Comparison of ENCODE assay signal across 21 mouse cellular contexts in genomic region chr5:42212353-42212752, GRCm38 (mm10).
DNase-seq lines count a peak whose midpoint lies in the region; ATAC-seq and TF ChIP-seq lines count a peak whose summit lies in the region.
"Had no signal": no experiment of that assay in that cellular context is flagged by ENCODE, and none has a peak within 500 bp of the region (broad histone marks: within the 10 kb centered on the region; RNA-seq: fewer than 3 reads in every experiment).

No protein-coding gene starts in this region.

- H3K4me1 ChIP-seq in forebrain, embryonic 13.5 days: peaks cover 7% of the 10 kb centered on the region; the same call in 1 of the 2 replicates
- no peaks in the 10 kb centered on the region for H3K4me1 ChIP-seq in forebrain, embryonic 15.5 days
- peaks cover 7% of the 10 kb centered on the region for H3K4me1 ChIP-seq in midbrain, embryonic 12.5 days
- peaks cover 4% of the 10 kb centered on the region; the same call in 1 of the 2 replicates for H3K4me1 ChIP-seq in midbrain, postnatal 0 days (ENCODE audit: insufficient read depth, low read length)
- H3K4me1 ChIP-seq in midbrain, embryonic 14.5 days (ENCODE audit: control insufficient read depth, insufficient read depth, low read length): peaks cover 5% of the 10 kb centered on the region; the same call in 1 of the 2 replicates
- peaks cover 8% of the 10 kb centered on the region; the same call in 1 of the 2 replicates for H3K4me1 ChIP-seq in midbrain, embryonic 16.5 days (ENCODE audit: control insufficient read depth, insufficient read depth, low read length)
- H3K4me1 ChIP-seq in heart, adult 2 months (ENCODE audit: control insufficient read depth, insufficient read depth, low read length): no peaks in the 10 kb centered on the region
- H3K4me1 ChIP-seq: embryonic facial prominence, embryonic 13.5 days; embryonic facial prominence, embryonic 15.5 days had no signal

- H3K27me3 ChIP-seq in forebrain, embryonic 13.5 days: no peaks in the 10 kb centered on the region
- no peaks in the 10 kb centered on the region for H3K27me3 ChIP-seq in forebrain, embryonic 15.5 days
- 0 out of 2 replicates have a peak, but pooled peaks cover 5% of the 10 kb centered on the region for H3K27me3 ChIP-seq in midbrain, embryonic 12.5 days
- H3K27me3 ChIP-seq in midbrain, postnatal 0 days (ENCODE audit: insufficient read depth, low read length): no peaks in the 10 kb centered on the region
- no peaks in the 10 kb centered on the region for H3K27me3 ChIP-seq in midbrain, embryonic 14.5 days (ENCODE audit: control insufficient read depth, insufficient read depth, low read length)
- H3K27me3 ChIP-seq in midbrain, embryonic 16.5 days (ENCODE audit: control insufficient read depth, insufficient read depth, low read depth, low read length): no peaks in the 10 kb centered on the region
- H3K27me3 ChIP-seq in heart, adult 2 months (ENCODE audit: control insufficient read depth, insufficient read depth, low read length): no peaks in the 10 kb centered on the region
- H3K27me3 ChIP-seq: embryonic facial prominence, embryonic 13.5 days; embryonic facial prominence, embryonic 15.5 days had no signal

- no peak for DNase-seq in midbrain, postnatal 0 days (ENCODE audit: low spot score)
- no peak for DNase-seq in midbrain, embryonic 14.5 days
- DNase-seq in heart, adult 2 months: no peak
- DNase-seq in urinary bladder, adult 18-20 months (ENCODE audit: low spot score in 2 of 2): no peak
- DNase-seq: adrenal gland, adult 2 months; adrenal gland, postnatal 10 days; adrenal gland, postnatal 25 days; cerebellum, adult 11 months; cerebellum, adult 18-20 months; cerebellum, adult 8-10 months; cerebellum, adult 9-11 months; cerebellum, postnatal 14 days; cerebellum, postnatal 36 days; embryo, embryonic 11 days had no signal

- intact Hi-C loops in heart, adult 2 months (cut with DNase I): no loop called here

- no peaks in the 10 kb centered on the region for H3K9me3 ChIP-seq in forebrain, embryonic 13.5 days (replicated peaks)
- no peaks in the 10 kb centered on the region for H3K9me3 ChIP-seq in forebrain, embryonic 15.5 days
- H3K9me3 ChIP-seq in midbrain, embryonic 12.5 days: no peaks in the 10 kb centered on the region
- no peaks in the 10 kb centered on the region for H3K9me3 ChIP-seq in midbrain, postnatal 0 days (ENCODE audit: low read length)
- H3K9me3 ChIP-seq in midbrain, embryonic 14.5 days (ENCODE audit: control insufficient read depth, low read length): no peaks in the 10 kb centered on the region
- no peaks in the 10 kb centered on the region for H3K9me3 ChIP-seq in midbrain, embryonic 16.5 days (replicated peaks; ENCODE audit: control insufficient read depth, low read length, poor library complexity, severe bottlenecking)
- H3K9me3 ChIP-seq: embryonic facial prominence, embryonic 13.5 days; embryonic facial prominence, embryonic 15.5 days had no signal

- 65% methylated on average over 4 of the region's 4 CpGs for WGBS in forebrain, embryonic 13.5 days
- 59% methylated on average over 4 of the region's 4 CpGs for WGBS in forebrain, embryonic 15.5 days
- 71% methylated on average over 4 of the region's 4 CpGs for WGBS in midbrain, embryonic 12.5 days
- WGBS in midbrain, postnatal 0 days: 68% methylated on average over 4 of the region's 4 CpGs
- WGBS in midbrain, embryonic 14.5 days: 71% methylated on average over 4 of the region's 4 CpGs
- 69% methylated on average over 4 of the region's 4 CpGs for WGBS in midbrain, embryonic 16.5 days
- 67% methylated on average over 4 of the region's 4 CpGs for WGBS in heart, adult 2 months

- ATAC-seq in forebrain, embryonic 13.5 days: 0 out of 2 replicates have a peak, but pooled peaks have one; percentile 46
- no peak for ATAC-seq in forebrain, embryonic 15.5 days (replicated peaks)
- peak; percentile 71 for ATAC-seq in midbrain, embryonic 12.5 days (ENCODE audit: low FRiP score, low read depth)
- ATAC-seq in midbrain, postnatal 0 days (ENCODE audit: low FRiP score): no peak
- ATAC-seq in midbrain, embryonic 14.5 days (ENCODE audit: low FRiP score, low TSS enrichment): no peak
- 0 out of 2 replicates have a peak, but pooled peaks have one; percentile 42 for ATAC-seq in midbrain, embryonic 16.5 days

- H3K4me3 ChIP-seq in forebrain, embryonic 13.5 days: no peak overlapping the region
- no peak overlapping the region for H3K4me3 ChIP-seq in forebrain, embryonic 15.5 days
- no peak overlapping the region for H3K4me3 ChIP-seq in midbrain, embryonic 12.5 days
- H3K4me3 ChIP-seq in midbrain, postnatal 0 days (ENCODE audit: low read depth, low read length): no peak overlapping the region
- H3K4me3 ChIP-seq in midbrain, embryonic 14.5 days (replicated peaks; ENCODE audit: low read depth, low read length): no peak overlapping the region
- no peak overlapping the region for H3K4me3 ChIP-seq in midbrain, embryonic 16.5 days (ENCODE audit: low read depth, low read length)
- H3K4me3 ChIP-seq in heart, adult 2 months: no peak overlapping the region
- H3K4me3 ChIP-seq: embryonic facial prominence, embryonic 13.5 days; embryonic facial prominence, embryonic 15.5 days; erythroblast, embryonic 14.5 days had no signal

- H3K9ac ChIP-seq in forebrain, embryonic 13.5 days: no peak overlapping the region
- H3K9ac ChIP-seq in forebrain, embryonic 15.5 days (replicated peaks): no peak overlapping the region
- H3K9ac ChIP-seq in midbrain, embryonic 12.5 days (replicated peaks): no peak overlapping the region
- no peak overlapping the region for H3K9ac ChIP-seq in midbrain, postnatal 0 days (replicated peaks; ENCODE audit: low read length, poor library complexity, severe bottlenecking)
- H3K9ac ChIP-seq in midbrain, embryonic 14.5 days (replicated peaks; ENCODE audit: low read length): no peak overlapping the region
- no peak overlapping the region for H3K9ac ChIP-seq in midbrain, embryonic 16.5 days (ENCODE audit: low read depth, low read length)
- no peak overlapping the region for H3K9ac ChIP-seq in heart, adult 2 months (ENCODE audit: low read depth, low read length)
- H3K9ac ChIP-seq: embryonic facial prominence, embryonic 13.5 days; embryonic facial prominence, embryonic 15.5 days had no signal

- no peaks in the 10 kb centered on the region for H3K79me2 ChIP-seq in heart, adult 2 months (replicated peaks; ENCODE audit: control insufficient read depth, insufficient read depth, low read length)

- no peaks in the 10 kb centered on the region for H3K36me3 ChIP-seq in forebrain, embryonic 13.5 days (ENCODE audit: poor library complexity, severe bottlenecking)
- H3K36me3 ChIP-seq in forebrain, embryonic 15.5 days: no peaks in the 10 kb centered on the region
- H3K36me3 ChIP-seq in midbrain, embryonic 12.5 days: no peaks in the 10 kb centered on the region
- H3K36me3 ChIP-seq in midbrain, postnatal 0 days (ENCODE audit: insufficient read depth, low read length): no peaks in the 10 kb centered on the region
- no peaks in the 10 kb centered on the region for H3K36me3 ChIP-seq in midbrain, embryonic 14.5 days (ENCODE audit: control insufficient read depth, insufficient read depth, low read length)
- no peaks in the 10 kb centered on the region for H3K36me3 ChIP-seq in midbrain, embryonic 16.5 days (ENCODE audit: control insufficient read depth, insufficient read depth, low read length)
- H3K36me3 ChIP-seq in heart, adult 2 months (ENCODE audit: control insufficient read depth, insufficient read depth, low read length): no peaks in the 10 kb centered on the region
- H3K36me3 ChIP-seq: embryonic facial prominence, embryonic 13.5 days; embryonic facial prominence, embryonic 15.5 days had no signal

- no peak overlapping the region for H3K27ac ChIP-seq in forebrain, embryonic 13.5 days
- no peak overlapping the region for H3K27ac ChIP-seq in forebrain, embryonic 15.5 days (replicated peaks)
- no peak overlapping the region for H3K27ac ChIP-seq in midbrain, embryonic 12.5 days (replicated peaks)
- no peak overlapping the region for H3K27ac ChIP-seq in midbrain, postnatal 0 days (ENCODE audit: low read depth, low read length)
- H3K27ac ChIP-seq in midbrain, embryonic 14.5 days (replicated peaks; ENCODE audit: low read depth, low read length): peak overlapping the region; percentile 39; the same call in 1 of the 2 replicates
- H3K27ac ChIP-seq in midbrain, embryonic 16.5 days (ENCODE audit: low read length): no peak overlapping the region
- H3K27ac ChIP-seq in heart, adult 2 months: no peak overlapping the region
- H3K27ac ChIP-seq: embryonic facial prominence, embryonic 13.5 days; embryonic facial prominence, embryonic 15.5 days had no signal

- no peak for TF ChIP-seq EP300 in heart, adult 2 months (IDR thresholded peaks at IDR 0.05; ENCODE audit: insufficient read depth, low read depth, low read length)

- no peak overlapping the region for H3K4me2 ChIP-seq in forebrain, embryonic 13.5 days
- H3K4me2 ChIP-seq in forebrain, embryonic 15.5 days (replicated peaks): no peak overlapping the region
- H3K4me2 ChIP-seq in midbrain, embryonic 12.5 days (replicated peaks): no peak overlapping the region
- H3K4me2 ChIP-seq in midbrain, postnatal 0 days (ENCODE audit: low read depth, low read length, poor library complexity, severe bottlenecking): no peak overlapping the region
- no peak overlapping the region for H3K4me2 ChIP-seq in midbrain, embryonic 14.5 days (ENCODE audit: low read length)
- H3K4me2 ChIP-seq in midbrain, embryonic 16.5 days (ENCODE audit: low read length): no peak overlapping the region
- H3K4me2 ChIP-seq: embryonic facial prominence, embryonic 13.5 days; embryonic facial prominence, embryonic 15.5 days had no signal

- no peak for TF ChIP-seq CTCF in midbrain, postnatal 0 days (IDR thresholded peaks at IDR 0.05)
- TF ChIP-seq CTCF in heart, adult 2 months (IDR thresholded peaks at IDR 0.05): no peak

- no peak for TF ChIP-seq POLR2A in heart, adult 2 months (IDR thresholded peaks at IDR 0.05; ENCODE audit: insufficient read depth, low read depth, low read length)

Comparison
In these comparisons a context has a peak if more than half of its experiments do, and no peak if none do; other contexts are left out.
1. ATAC-seq: peak in forebrain, embryonic 13.5 days (single experiment), midbrain, embryonic 12.5 days (single experiment) and midbrain, embryonic 16.5 days (single experiment); none in forebrain, embryonic 15.5 days (single experiment), midbrain, postnatal 0 days (single experiment) and midbrain, embryonic 14.5 days (single experiment).